Mouse (Mus musculus) left cerebral cortex, adult 2 months (tissue): ENCODE results near the gene Ubr7. TPM values are rescaled to one million over a fixed set of nuclear protein-coding genes. Genes with fewer than 3 reads are reported as not detected.

Experiments
- DNase-seq, 2 experiments: peaks; one replicate each; pipeline ENCODE4 v3.0.0; 2021 to 2022; ENCODE audit warnings: low spot score in 2 of 2, mixed read lengths in 1 of 2; ENCODE audit errors: extremely low spot score in 1 of 2
- H3K27ac ChIP-seq: fragments of 200-600 bp; 2 replicates; pipeline ENCODE4 v1.8.1; 2022
- H3K4me3 ChIP-seq: fragments of 200-600 bp; 2 replicates; pipeline ENCODE4 v1.8.1; 2022
- CTCF ChIP-seq: fragments of 200-600 bp; IDR thresholded peaks from 2 replicates; pipeline ENCODE4 v1.8.1; 2022; ENCODE audit warnings: antibody characterized with exemption, mild to moderate bottlenecking, moderate library complexity
- intact Hi-C: fragments of 180-260 bp; cut with DNase I; formaldehyde crosslinking; loops from one replicate; pipeline ENCODE4 v1.15.1; 2025
- long read RNA-seq, 2 experiments: library from polyadenylated mRNA; stranded (forward); transcript quantifications; one replicate each; pipeline ENCODE4 v2.0.0; 2021; ENCODE audit warnings: borderline mapping rate in 2 of 2
- total RNA-seq, 2 experiments: library from RNA; stranded (reverse); gene quantifications; 2 replicates each; pipeline ENCODE4 v1.2.3; 2021

The Ubr7 gene
- total RNA-seq, result 10 to 100 TPM; 30.9 to 32.0 TPM
- long read RNA-seq, experiment 1, transcript Ubr7-201 (11 exons, 3,261 nt), result major isoform, 51 of 67 reads
- long read RNA-seq, experiment 1, partial matches to known transcripts, result 12 of 67 reads
- long read RNA-seq, experiment 1, other reads (novel, unspliced or antisense), result 4 of 67 reads
- long read RNA-seq, experiment 2, transcript Ubr7-201 (11 exons, 3,261 nt), result major isoform, 27 of 37 reads
- long read RNA-seq, experiment 2, partial matches to known transcripts, result 7 of 37 reads
- long read RNA-seq, experiment 2, other reads (novel, unspliced or antisense), result 3 of 37 reads

- intact Hi-C loops, result loop anchor here (10.0 kb wide), 1 partner anchor 307 kb away; no protein-coding TSS in a partner anchor
- Histone ChIP-seq H3K4me3 (peak within 1 kb of the TSS; percentile 94), H3K27ac (peak within 1 kb of the TSS; percentile 87)
- peak; percentile 53 for TF ChIP-seq CTCF
- peak; percentile 95 to 96 for DNase-seq
These were observed at the start of gene Ubr7, which contains the start of the genes Gm28051 and Gon7 for GRCm38 (mm10) chr12:102757689-102758402. TSS of gene Ubr7 (plus strand) at chr12:102757967. TSS of gene Gm28051 (minus strand) at chr12:102757765. TSS of gene Gon7 (minus strand) at chr12:102757803.

- DNase-seq, result no peak
- intact Hi-C loops, result no loop called here
- Histone ChIP-seq H3K4me3 (no peak overlapping the region), H3K27ac (no peak overlapping the region)
- peak; percentile 39 for TF ChIP-seq CTCF
These were observed 49.5 kb upstream of the Ubr7 start for GRCm38 (mm10) chr12:102708220-102708619.

GRCm38 (mm10) chr12:102709896-102710295 is 47.9 kb upstream of the Ubr7 start:
- Histone ChIP-seq H3K4me3 (no peak overlapping the region), H3K27ac (no peak overlapping the region)
- intact Hi-C loops, result no loop called here
- DNase-seq, result no peak
- no peak for TF ChIP-seq CTCF

DNA sequence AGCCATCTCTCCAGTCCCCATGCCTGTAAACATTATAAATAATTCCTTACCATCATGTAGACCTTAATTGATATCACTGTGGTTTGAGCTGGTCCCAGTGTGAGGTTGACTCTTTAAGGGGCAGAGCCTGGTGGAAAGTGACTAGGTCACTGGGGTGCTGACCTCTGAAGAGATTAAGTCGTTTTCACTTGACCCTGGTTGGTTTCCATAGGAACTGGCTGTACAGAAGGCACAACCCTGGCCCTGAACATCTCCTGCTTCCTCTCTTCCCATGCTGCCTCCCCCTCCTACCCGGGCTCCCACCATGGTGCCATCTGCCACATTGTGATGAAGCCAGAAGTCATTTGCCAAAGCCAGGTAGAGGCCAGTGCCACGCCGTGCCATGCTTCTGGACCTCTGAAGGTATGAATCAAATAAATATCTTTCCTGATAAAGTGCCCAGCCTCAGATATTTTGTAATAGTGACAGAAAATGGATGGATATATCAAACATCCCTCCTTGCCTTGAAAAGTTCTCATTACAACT is 46.9 kb upstream of the Ubr7 start:
- TF ChIP-seq CTCF, result no peak
- Histone ChIP-seq H3K4me3 (no peak overlapping the region), H3K27ac (no peak overlapping the region)
- no peak for DNase-seq
- intact Hi-C loops, result no loop called here

DNA sequence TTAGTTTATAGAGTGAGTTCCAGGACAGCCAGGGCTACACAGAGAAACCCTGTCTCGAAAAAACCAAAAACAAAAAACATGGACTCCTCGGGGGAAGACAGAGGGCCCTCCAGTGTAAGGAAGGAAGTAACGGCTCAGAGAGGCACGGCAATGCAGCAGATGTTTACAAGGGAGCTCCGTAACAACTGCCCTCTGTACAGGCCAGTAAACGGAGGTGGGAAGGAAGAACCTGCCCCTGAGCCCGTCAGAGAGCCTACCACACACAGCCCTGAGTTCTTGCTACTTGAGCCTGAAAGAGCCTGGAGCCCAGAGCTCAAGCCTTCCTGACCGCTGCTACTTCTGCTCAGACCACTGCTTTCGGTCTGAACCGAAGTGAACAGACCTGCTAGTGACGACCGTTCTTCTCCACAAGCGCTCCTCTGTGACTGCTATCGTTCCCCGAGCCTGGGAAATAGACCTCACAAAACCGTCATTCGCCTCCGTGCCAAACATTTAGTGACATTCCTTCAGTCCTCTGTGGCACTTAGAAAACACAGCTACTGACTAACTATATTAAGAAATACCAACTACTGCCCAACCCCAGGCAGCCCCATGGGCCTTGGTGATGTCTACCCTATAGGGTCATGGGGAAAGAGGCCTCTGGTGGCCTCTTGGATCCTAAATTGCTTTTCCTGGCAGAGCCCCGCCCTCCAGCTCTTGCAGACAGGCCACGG is 44.5 kb upstream of the Ubr7 start:
- no peak for DNase-seq
- intact Hi-C loops, result no loop called here

GRCm38 (mm10) chr12:102714116-102714515 is 43.7 kb upstream of the Ubr7 start:
- intact Hi-C loops, result no loop called here

More for the DNA sequence above, 44.5 kb upstream of the Ubr7 start:
- TF ChIP-seq CTCF, result no peak
- Histone ChIP-seq H3K27ac (no peak overlapping the region), H3K4me3 (no peak overlapping the region)

DNA sequence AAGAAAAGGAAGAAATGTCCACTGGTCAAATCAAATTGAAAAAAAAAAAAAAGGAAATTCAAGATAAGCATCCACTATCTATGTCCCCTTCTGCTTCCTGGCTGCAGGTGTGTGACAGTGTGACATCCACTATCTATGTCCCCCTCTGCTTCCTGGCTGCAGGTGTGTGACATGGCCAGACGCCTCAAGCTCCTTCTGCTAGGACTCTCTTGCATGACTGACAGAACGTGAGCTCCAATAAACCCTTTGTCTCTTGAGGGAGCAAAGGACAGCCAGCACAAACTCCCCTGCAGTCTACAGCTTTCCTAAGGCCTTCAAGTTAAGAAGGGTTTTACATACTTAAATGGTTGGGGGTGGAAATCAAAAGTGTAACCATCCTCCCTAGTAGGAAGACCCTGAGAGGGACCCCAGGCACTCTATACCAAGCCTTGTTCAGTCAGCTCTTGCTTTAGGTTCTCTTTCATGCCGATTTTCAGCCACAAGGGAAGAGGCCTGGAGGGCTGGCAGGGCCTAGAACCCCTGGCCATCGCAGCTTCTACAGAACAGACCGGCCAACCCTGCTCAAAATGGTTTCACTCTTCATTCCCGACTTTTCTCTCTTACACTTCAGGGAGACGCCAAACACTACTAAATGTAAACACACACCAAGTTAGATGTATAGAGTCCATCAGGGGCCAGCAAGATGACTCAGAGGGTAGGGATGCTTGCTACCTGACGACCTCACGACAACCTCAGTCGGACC is 42.9 kb upstream of the Ubr7 start:
- no peak for DNase-seq
- Histone ChIP-seq H3K4me3 (no peak overlapping the region), H3K27ac (no peak overlapping the region)
- intact Hi-C loops, result loop anchor here (5.0 kb wide), 1 partner anchor 213 kb away; no protein-coding TSS in a partner anchor
- TF ChIP-seq CTCF, result no peak

More at GRCm38 (mm10) chr12:102714116-102714515, 43.7 kb upstream of the Ubr7 start:
- no peak for DNase-seq
- Histone ChIP-seq H3K27ac (no peak overlapping the region), H3K4me3 (no peak overlapping the region)
- TF ChIP-seq CTCF, result no peak

GRCm38 (mm10) chr12:102719552-102720315 is 38.0 kb upstream of the Ubr7 start:
- peak; percentile 89 for TF ChIP-seq CTCF
- Histone ChIP-seq H3K27ac (no peak overlapping the region), H3K4me3 (no peak overlapping the region)
- intact Hi-C loops, result loop anchor here (1.0 to 5.0 kb wide), 2 partner anchors 140 to 217 kb away; no protein-coding TSS in a partner anchor
- no peak for DNase-seq

- H3K27ac ChIP-seq, result no peak overlapping the region
- intact Hi-C loops, result no loop called here
- H3K4me3 ChIP-seq, result no peak overlapping the region
- no peak for DNase-seq
- no peak for TF ChIP-seq CTCF
These were observed 35.3 kb upstream of the Ubr7 start for GRCm38 (mm10) chr12:102722451-102722850.

DNA sequence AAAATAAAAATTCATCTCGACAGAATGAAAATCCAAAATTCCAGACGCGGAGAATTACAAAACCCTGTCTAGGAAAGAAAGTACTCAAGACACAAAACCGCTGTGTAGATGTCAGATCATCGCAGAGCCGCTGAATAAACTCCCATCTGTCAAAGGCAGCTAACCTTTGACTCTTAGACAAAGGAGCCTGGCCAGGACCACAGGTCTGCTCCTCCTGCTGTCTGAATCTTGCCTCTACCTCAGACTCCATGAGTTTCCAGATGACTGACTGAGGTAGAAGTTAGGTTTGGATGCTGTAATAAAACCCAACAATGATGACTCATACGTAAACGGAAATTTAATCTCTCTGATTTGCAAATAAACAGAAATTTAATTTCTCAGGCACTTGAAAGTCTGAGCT is 34.8 kb upstream of the Ubr7 start:
- no peak overlapping the region for H3K4me3 ChIP-seq
- H3K27ac ChIP-seq, result no peak overlapping the region
- DNase-seq, result no peak
- no peak for TF ChIP-seq CTCF
- intact Hi-C loops, result no loop called here

- intact Hi-C loops, result no loop called here
- no peak overlapping the region for H3K4me3 ChIP-seq
- TF ChIP-seq CTCF, result no peak
- H3K27ac ChIP-seq, result 0 out of 2 replicates have a peak overlapping the region, but pooled peaks have one; percentile 47
- DNase-seq, result no peak
These were observed 33.9 kb upstream of the Ubr7 start for GRCm38 (mm10) chr12:102723861-102724260.
